Mouse (Mus musculus) layer of hippocampus, adult 9-11 months (tissue): ENCODE measurements around the gene H2-Ob.

Experiments
- DNase-seq: peaks from one replicate; pipeline ENCODE4 v3.0.0; 2022

The H2-Ob gene

DNA sequence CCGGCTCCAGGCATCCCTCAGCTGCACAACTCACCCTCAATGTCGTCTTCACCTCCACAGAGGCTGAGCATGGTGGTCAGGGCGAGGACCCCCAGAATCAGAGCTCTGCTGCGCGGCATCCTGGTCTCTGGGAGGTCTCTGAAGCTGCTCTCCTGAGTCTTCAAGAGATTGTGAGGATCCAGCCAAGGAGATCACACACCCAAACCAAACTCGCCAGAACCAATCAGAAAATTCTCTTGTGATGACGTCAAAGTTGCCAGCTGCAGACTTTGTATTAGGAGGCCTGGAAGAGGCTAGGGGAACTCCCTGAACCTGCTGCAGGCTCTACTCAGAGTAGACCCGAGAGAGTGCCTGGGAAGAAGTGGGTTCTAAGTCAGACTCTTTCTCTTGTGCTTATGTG lies 48.9 kb downstream of the H2-Ob start, which contains the start of gene H2-Aa:
TSS of gene H2-Aa (minus strand) at position 176 of the 400 bp plus-strand sequence.
- DNase-seq: peak; percentile 89

DNA sequence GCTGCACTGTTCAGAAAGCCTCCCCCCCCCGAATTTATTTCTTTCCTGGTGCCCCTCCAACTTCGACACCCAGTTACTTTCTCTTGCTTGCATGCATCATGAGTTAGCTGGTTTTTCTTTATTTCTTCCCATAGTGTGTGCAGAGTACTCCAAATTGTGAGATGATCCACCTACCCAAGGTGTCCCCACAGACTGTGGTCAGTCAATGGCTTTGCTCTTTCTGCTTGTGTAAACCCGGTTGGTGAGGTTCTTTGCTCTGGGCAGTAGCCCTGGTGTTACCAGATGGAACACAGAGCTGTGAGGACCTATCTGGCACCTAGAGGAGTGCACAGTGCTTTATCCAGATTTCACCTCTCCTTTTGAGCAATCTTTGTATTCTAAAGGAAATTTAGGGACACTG lies 49.4 kb downstream of the H2-Ob start:
- no peak for DNase-seq

DNA sequence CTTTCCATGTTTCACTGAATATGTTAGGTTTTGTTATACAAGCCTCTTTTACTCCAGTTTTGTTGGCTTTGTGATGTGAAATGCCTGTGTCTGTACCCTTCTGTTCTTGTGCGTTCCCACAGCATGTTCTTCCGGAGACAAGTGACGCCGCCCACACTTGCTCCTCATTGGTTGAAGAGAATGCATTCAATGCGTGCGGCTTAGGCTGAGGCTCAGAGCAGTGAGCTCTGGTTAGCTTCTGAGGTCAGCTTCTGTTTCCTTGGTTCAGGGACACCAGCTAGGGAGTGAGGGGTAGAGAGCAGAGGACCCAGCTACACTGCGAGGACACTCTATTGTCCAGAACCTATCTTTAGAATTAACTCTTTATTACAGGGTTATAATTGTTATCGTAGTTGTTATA lies 52.9 kb downstream of the H2-Ob start:
- DNase-seq: peak; percentile 83

DNA sequence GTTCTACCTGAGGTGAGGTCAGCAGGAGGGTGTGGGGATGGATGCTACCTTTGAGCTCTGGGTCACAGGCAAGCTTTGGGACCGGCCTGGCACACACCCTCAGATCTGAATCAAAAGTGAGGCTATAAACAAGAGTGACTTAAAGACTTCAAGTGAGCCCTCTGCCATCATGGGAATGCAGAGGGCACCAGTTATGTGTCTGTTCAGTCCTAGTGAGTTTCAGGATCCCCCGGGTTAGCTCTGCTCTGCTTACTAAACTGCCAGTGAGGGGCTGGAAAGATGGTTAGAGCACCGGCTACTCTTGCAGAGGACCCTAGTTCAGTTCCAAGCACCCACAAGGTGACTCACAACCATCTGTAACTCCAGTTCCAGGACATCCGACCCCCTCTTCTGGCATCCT lies 53.9 kb downstream of the H2-Ob start:
- DNase-seq: no peak

DNA sequence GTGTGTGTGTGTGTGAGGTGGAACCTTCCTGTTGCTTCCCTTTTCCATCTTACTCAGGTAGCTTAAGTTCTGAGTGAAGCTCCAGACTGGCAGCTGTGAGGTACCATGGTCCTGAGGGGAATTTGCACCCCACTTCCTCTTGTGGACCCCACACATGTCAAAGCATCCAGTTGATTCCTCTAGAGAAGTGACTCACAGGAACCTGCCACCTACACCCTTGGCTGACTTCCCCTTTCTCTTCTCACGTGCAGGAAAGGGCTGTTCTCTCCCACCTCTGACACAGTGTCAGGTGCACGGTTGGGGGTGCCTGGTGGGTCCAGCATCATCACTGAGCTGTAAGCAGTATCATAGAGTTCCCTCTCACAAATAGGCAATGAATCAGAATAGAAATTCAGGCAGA lies 54.8 kb downstream of the H2-Ob start:
- DNase-seq: no peak

DNA sequence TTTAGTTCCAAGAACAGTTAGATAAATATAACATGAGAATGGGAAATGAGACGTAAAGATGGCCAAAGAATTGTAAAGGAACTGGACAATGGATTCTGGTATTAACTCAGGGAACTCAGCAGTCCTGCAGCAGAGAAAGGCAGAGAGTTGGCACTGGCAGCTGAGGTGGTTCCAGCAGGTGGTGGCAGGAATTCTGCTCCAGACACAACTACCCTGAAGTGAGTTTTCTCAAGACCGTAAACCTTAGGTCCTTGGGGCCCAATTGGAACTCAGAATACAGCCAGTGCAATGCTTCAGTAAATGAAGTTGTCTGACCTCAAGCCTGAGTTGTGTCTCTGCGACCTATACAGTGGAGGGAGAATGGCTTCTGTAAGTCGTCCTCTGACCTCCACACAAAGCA lies 55.5 kb downstream of the H2-Ob start:
- DNase-seq: no peak

DNA sequence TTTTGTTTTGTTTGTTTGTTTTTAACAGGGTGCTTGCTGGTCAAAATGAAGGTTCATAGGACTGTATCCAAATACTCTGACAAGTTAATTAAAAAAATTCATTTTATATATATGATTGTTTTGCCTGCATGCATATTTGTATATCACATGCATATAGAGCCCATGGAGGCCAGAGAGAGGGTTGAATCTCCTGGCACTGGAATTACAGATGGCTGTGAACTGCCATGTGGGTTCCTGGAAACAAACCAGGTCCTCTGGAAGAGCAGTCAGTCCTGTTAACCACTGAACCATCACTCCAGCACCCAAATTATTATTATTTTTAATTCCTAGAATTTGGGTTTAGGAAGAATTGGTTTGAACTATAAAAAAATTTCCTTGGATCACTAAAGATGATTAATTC lies 56.6 kb downstream of the H2-Ob start:
- no peak for DNase-seq

DNA sequence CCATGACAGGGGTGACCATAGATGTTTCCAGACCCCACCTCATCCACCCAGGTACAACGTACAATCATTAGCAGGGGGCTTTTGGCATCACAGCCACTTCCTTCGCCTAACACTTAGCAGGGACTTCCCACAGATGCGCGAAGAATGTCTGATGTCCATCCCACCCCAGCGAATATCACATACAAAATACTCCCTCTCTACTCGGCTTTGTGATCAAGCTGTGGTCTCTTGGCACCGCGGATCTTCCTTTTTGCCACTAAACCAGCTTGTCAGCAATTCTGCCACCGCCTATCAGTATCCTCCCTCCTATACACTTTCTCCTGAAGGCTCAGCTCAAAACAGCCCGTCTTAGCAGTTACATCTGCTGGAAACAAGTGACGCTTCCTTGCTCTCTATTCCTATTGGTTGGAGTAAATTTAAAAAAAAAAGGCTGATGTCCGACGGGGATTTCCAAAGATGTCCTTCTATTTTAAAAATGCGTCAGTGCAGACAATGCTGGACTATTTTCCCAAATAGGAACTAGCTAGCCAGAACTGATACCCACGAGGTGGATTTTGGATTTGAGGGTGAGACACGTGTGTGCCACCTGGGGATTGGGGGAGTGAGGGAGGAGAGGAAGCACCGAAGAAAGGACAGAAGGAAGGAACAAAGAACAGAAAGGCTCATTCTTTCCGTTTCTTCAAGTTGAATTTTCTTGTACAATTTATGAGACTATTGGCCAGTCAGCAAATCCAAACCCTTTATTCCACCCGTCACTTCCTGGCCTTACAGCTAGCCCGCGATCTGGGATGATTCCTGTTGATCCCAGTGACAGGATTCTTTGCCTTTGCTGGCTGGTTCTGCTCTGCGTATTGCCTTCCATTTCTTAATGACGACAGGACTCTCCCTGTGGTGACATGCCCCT lies 57.4 kb downstream of the H2-Ob start:
- peak; percentile 53 for DNase-seq

DNA sequence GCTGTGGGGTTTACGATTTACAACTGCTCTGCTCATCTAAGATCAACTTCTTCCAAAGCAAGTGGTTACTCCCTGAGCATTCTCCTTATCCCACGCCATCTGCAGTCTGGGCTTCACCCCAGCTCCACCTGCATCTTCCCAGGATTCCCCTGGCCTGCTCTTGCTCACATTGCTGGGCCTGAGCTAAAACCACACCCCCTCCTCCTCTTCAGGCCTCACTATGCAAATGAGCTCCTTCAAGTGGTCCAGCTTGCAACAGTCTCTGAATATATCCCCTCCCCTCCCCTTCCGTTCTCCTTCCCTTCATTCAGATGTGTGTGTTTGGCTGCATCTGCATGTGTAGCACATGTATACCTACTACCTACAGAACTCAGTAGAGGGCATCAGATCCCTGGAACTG lies 60.7 kb downstream of the H2-Ob start:
- DNase-seq: no peak

DNA sequence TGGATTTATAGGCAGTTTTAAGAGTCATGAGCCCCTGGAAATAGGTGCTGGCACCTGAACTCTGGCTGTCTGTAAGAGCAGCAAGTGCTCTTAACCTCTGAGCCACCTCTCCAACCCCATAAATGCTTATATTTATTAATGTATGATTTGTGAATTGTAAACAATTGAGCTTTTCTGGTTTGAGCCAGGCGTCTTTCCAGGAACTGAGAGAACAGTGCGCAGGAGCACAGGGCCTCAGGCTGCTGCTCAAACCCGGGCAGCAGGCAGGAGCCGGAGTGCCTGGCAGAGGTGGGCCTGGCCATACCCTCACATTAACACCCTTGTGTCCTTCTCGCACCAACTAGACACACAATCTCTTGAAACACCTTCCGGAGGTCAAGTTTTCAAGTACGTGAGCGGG lies 61.4 kb downstream of the H2-Ob start:
- DNase-seq: no peak

DNA sequence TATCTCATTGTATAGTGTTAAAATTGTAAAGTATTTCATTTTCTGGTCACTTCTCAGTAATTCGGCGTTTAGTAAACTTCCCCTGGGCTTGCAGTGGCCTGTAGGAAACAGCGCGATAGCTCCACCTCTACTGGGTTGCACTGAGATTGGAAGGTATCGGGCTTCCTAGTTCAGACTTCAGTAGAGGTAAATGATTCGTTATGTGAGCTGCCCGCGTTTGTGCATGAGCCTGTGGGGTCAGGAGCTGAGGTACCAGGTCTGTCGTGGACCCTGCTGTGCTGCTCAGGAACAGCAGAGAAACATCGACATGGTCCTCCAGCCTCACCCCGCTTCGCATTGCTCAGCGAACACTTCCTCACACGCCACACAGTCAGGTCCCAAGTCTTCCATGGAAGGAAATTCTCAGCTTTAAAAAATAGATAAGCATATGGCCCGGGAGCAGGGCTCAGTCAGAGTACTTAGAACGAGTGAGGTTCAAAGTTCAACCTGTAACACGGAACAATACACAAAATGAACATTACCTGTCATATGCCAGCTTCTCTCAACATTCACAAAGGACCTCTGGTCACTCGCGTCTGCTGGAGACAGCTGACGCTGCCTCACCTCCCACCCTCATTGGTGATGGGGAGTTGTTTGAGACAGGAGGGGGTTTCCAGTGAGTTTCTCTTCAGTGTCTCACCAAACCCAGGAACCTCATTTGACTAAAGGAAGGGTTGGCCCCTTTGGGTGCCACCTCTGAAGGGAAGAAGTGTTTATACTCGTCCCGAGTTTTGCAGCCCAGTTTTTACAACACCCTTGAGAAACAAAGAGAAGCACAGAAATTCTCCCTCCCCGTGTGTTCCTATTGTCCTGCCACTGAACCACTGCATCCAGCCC lies 62.2 kb downstream of the H2-Ob start:
- DNase-seq: no peak

DNA sequence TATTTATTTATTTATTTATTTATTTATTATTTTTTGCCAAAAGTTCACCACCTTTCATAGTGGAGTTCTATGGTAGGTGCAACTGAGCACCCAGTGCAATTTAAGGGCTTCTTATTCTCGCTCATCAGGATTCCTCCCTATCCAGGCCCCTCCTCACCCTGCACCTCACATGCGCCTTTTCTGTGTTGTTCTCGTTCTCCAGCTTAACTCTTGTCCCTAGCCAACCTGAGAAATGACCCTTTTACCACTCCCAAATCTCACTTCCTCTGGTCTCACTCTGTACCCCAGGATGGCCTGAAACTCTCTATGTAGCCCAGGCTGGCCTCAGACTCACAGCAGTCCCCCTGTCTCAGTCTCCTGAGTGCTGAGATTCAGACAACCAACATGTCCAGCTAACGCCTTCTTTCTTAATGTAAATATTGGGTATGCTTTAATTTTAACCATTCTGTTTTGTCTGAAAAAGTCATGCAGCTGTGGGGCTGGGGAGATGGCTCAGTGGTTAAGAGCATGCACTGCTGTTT lies 63.0 kb downstream of the H2-Ob start:
- DNase-seq: no peak

DNA sequence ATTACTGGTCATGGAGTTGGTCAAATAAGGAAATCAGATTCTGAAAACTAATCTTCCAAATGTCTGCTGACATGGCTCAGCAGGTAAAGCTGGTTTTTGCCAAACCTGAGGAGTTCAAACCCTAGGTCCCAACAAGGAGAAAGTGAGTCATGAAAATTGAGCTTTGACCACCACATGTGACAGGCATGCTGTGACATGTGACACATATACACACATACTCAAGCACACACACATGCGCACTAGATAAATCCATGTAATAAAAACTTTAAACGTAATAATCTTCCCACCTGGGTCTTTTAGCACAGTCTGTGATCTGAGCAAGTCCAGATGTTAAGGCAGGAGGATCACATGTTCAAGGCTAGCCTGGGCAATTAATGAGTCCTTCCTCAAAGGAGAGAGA lies 65.1 kb downstream of the H2-Ob start:
- no peak for DNase-seq
